Mouse (Mus musculus) liver, embryonic 11.5 days (tissue): ENCODE measurements around the gene Mei4. TPM values are rescaled to one million over a fixed set of nuclear protein-coding genes. Genes with fewer than 3 reads are reported as not detected.

Experiments used
- ATAC-seq: fragments of 200-750 bp; cut with Nextera tagmentation; replicated peaks from 2 replicates; pipeline ENCODE4 v1.8.0; 2017; ENCODE audit warnings: moderate number of reproducible peaks, mild to moderate bottlenecking, moderate TSS enrichment, moderate library complexity; ENCODE audit not compliant: low FRiP score
- DNase-seq: peaks from one replicate; pipeline ENCODE4 v3.0.0-alpha.2; 2017; ENCODE audit warnings: low spot score
- H3K27ac ChIP-seq: fragments of 300-500 bp; sonication (generic); 2 replicates; pipeline ENCODE4 v1.5.1; 2014; ENCODE audit warnings: mild to moderate bottlenecking, low read depth, low read length, control low read depth
- H3K27me3 ChIP-seq: fragments of 300-500 bp; sonication (generic); replicated peaks from 2 replicates; pipeline ENCODE4 v1.6.1; 2014; ENCODE audit warnings: low read length, mixed read lengths; ENCODE audit not compliant: control insufficient read depth, insufficient read depth
- H3K36me3 ChIP-seq: fragments of 300-500 bp; sonication (generic); 2 replicates; pipeline ENCODE4 v1.6.1; 2014; ENCODE audit warnings: mild to moderate bottlenecking, low read length, moderate library complexity, mixed read lengths; ENCODE audit not compliant: control insufficient read depth, insufficient read depth
- H3K4me1 ChIP-seq: fragments of 300-500 bp; sonication (generic); replicated peaks from 2 replicates; pipeline ENCODE4 v1.6.1; 2014; ENCODE audit warnings: low read length, mixed read lengths; ENCODE audit not compliant: control insufficient read depth, insufficient read depth
- H3K4me2 ChIP-seq: fragments of 300-500 bp; sonication (generic); 2 replicates; pipeline ENCODE4 v1.6.1; 2014; ENCODE audit warnings: mild to moderate bottlenecking, control low read depth, moderate library complexity
- H3K4me3 ChIP-seq: fragments of 300-500 bp; sonication (generic); 2 replicates; pipeline ENCODE4 v1.5.1; 2014; ENCODE audit warnings: low read depth, low read length, control low read depth
- H3K9ac ChIP-seq: fragments of 300-500 bp; sonication (generic); 2 replicates; pipeline ENCODE4 v1.6.1; 2014; ENCODE audit warnings: low read depth, low read length, control low read depth
- H3K9me3 ChIP-seq: fragments of 300-500 bp; sonication (generic); 2 replicates; pipeline ENCODE4 v1.6.1; 2016; ENCODE audit warnings: low read length, inconsistent platforms, mixed read lengths; ENCODE audit not compliant: control insufficient read depth
- WGBS: fragments of 180-500 bp; shearing (Covaris S2); extraction: QIAGEN DNeasy Blood & Tissue Kit; methylation state at CpG from one replicate; pipeline ENCODE4 v1.1.7; 2014; 5-methylcytosine and 5-hydroxymethylcytosine counted together
- polyA plus RNA-seq: library from polyadenylated mRNA; unstranded; fragments of >200 nt; fragmentation: Nextera tagmentation; extraction: Ambion mirVana; gene quantifications from 2 replicates; pipeline ENCODE4 v1.2.1, GENCODE M21; 2014

Mei4 gene
- polyA plus RNA-seq, 1 experiment from 2014 or later = 0.16 TPM

- 80% methylated on average over 2 of the region's 2 CpGs for WGBS
- DNase-seq = no peak
Observed at GRCm38 (mm10) chr9:82044517-82044916, 181.0 kb downstream of the Mei4 start.

GRCm38 (mm10) chr9:82073832-82074231, 210.4 kb downstream of the Mei4 start:
- Histone ChIP-seq H3K9me3 (no peaks in the 10 kb centered on the region), H3K27ac (no peak overlapping the region), H3K4me2 (no peak overlapping the region), H3K4me3 (no peak overlapping the region), H3K27me3 (no peaks in the 10 kb centered on the region), H3K36me3 (no peaks in the 10 kb centered on the region), H3K9ac (no peak overlapping the region), H3K4me1 (no peaks in the 10 kb centered on the region)
- no peak for ATAC-seq
- DNase-seq = no peak
- WGBS = 43% methylated on average over 1 of the region's 1 CpGs

More at GRCm38 (mm10) chr9:82044517-82044916, 181.0 kb downstream of the Mei4 start:
- Histone ChIP-seq H3K27me3 (no peaks in the 10 kb centered on the region), H3K4me2 (no peak overlapping the region), H3K9me3 (no peaks in the 10 kb centered on the region), H3K4me1 (no peaks in the 10 kb centered on the region), H3K36me3 (no peaks in the 10 kb centered on the region), H3K27ac (no peak overlapping the region), H3K9ac (no peak overlapping the region), H3K4me3 (no peak overlapping the region)
- ATAC-seq = no peak

- H3K36me3 ChIP-seq = no peaks in the 10 kb centered on the region
- no peak overlapping the region for H3K4me2 ChIP-seq
- no peaks in the 10 kb centered on the region for H3K4me1 ChIP-seq
- 88% methylated on average over 2 of the region's 2 CpGs for WGBS
- no peak overlapping the region for H3K9ac ChIP-seq
- H3K27me3 ChIP-seq = no peaks in the 10 kb centered on the region
- no peak overlapping the region for H3K4me3 ChIP-seq
- ATAC-seq = no peak
- no peak overlapping the region for H3K27ac ChIP-seq
- no peak for DNase-seq
- H3K9me3 ChIP-seq = no peaks in the 10 kb centered on the region
Observed at GRCm38 (mm10) chr9:82075270-82075669, 211.8 kb downstream of the Mei4 start.

GRCm38 (mm10) chr9:82096409-82096808, 232.9 kb downstream of the Mei4 start:
- Histone ChIP-seq H3K36me3 (no peaks in the 10 kb centered on the region), H3K27ac (no peak overlapping the region), H3K27me3 (no peaks in the 10 kb centered on the region), H3K4me3 (no peak overlapping the region), H3K4me1 (no peaks in the 10 kb centered on the region), H3K9ac (no peak overlapping the region), H3K4me2 (no peak overlapping the region), H3K9me3 (no peaks in the 10 kb centered on the region)
- WGBS = 75% methylated on average over 3 of the region's 3 CpGs
- ATAC-seq (no peak), DNase-seq (no peak)

- H3K9ac ChIP-seq = no peak overlapping the region
- H3K9me3 ChIP-seq = no peaks in the 10 kb centered on the region
- DNase-seq (no peak), ATAC-seq (no peak)
- no peak overlapping the region for H3K4me2 ChIP-seq
- H3K27ac ChIP-seq = no peak overlapping the region
- H3K4me1 ChIP-seq = no peaks in the 10 kb centered on the region
- WGBS = 89% methylated on average over 2 of the region's 2 CpGs
- H3K27me3 ChIP-seq = no peaks in the 10 kb centered on the region
- no peaks in the 10 kb centered on the region for H3K36me3 ChIP-seq
- no peak overlapping the region for H3K4me3 ChIP-seq
Observed at GRCm38 (mm10) chr9:82114865-82115264, 251.4 kb downstream of the Mei4 start.

GRCm38 (mm10) chr9:82136119-82136518, 272.6 kb downstream of the Mei4 start:
- Histone ChIP-seq H3K4me2 (no peak overlapping the region), H3K9me3 (no peaks in the 10 kb centered on the region; the same call in 1 of the 2 replicates), H3K4me3 (no peak overlapping the region), H3K27ac (no peak overlapping the region), H3K27me3 (no peaks in the 10 kb centered on the region), H3K4me1 (no peaks in the 10 kb centered on the region), H3K36me3 (no peaks in the 10 kb centered on the region), H3K9ac (no peak overlapping the region)
- no peak for DNase-seq
- ATAC-seq = no peak

GRCm38 (mm10) chr9:82160143-82160542, 296.7 kb downstream of the Mei4 start:
- Histone ChIP-seq H3K9me3 (no peaks in the 10 kb centered on the region), H3K36me3 (no peaks in the 10 kb centered on the region), H3K4me2 (no peak overlapping the region), H3K4me1 (no peaks in the 10 kb centered on the region), H3K27ac (no peak overlapping the region), H3K9ac (no peak overlapping the region), H3K4me3 (no peak overlapping the region), H3K27me3 (no peaks in the 10 kb centered on the region)
- ATAC-seq (no peak), DNase-seq (no peak)
- WGBS = 47% methylated on average over 9 of the region's 9 CpGs

GRCm38 (mm10) chr9:82162415-82162814, 298.9 kb downstream of the Mei4 start:
- Histone ChIP-seq H3K9ac (no peak overlapping the region), H3K27ac (no peak overlapping the region), H3K36me3 (no peaks in the 10 kb centered on the region), H3K4me3 (no peak overlapping the region), H3K9me3 (no peaks in the 10 kb centered on the region), H3K27me3 (no peaks in the 10 kb centered on the region), H3K4me2 (no peak overlapping the region), H3K4me1 (no peaks in the 10 kb centered on the region)
- DNase-seq = no peak
- 51% methylated on average over 4 of the region's 4 CpGs for WGBS
- ATAC-seq = no peak

- H3K4me2 ChIP-seq = no peak overlapping the region
- WGBS = 44% methylated on average over 1 of the region's 1 CpGs
- no peaks in the 10 kb centered on the region for H3K27me3 ChIP-seq
- H3K4me1 ChIP-seq = no peaks in the 10 kb centered on the region
- H3K27ac ChIP-seq = no peak overlapping the region
- ATAC-seq (no peak), DNase-seq (no peak)
- no peaks in the 10 kb centered on the region for H3K9me3 ChIP-seq
- no peak overlapping the region for H3K9ac ChIP-seq
- no peaks in the 10 kb centered on the region for H3K36me3 ChIP-seq
- H3K4me3 ChIP-seq = no peak overlapping the region
Observed at GRCm38 (mm10) chr9:82217976-82218375, 354.5 kb downstream of the Mei4 start.
